Mouse (Mus musculus) forebrain, postnatal 0 days (tissue): Measurements from ENCODE around the gene Pgbd5. TPM values are rescaled to one million over a fixed set of nuclear protein-coding genes. Genes with fewer than 3 reads are reported as not detected.

Experiments
- ATAC-seq: fragments of 200-750 bp; cut with Nextera tagmentation; 2 replicates; pipeline ENCODE4 v1.8.0; 2017; ENCODE audit warnings: mild to moderate bottlenecking, moderate library complexity
- DNase-seq: peaks from one replicate; pipeline ENCODE4 v3.0.0-alpha.2; 2015
- H3K27ac ChIP-seq: fragments of 300-500 bp; sonication (generic); 2 replicates; pipeline ENCODE4 v1.5.1; 2014; ENCODE audit warnings: low read depth, mild to moderate bottlenecking, antibody characterized with exemption, low read length, moderate library complexity, mixed read lengths
- H3K27me3 ChIP-seq: fragments of 300-500 bp; sonication (generic); 2 replicates; pipeline ENCODE4 v1.6.1; 2014; ENCODE audit warnings: mild to moderate bottlenecking, low read length, mixed read lengths; ENCODE audit not compliant: insufficient read depth
- H3K36me3 ChIP-seq: fragments of 300-500 bp; sonication (generic); 2 replicates; pipeline ENCODE4 v1.6.1; 2014; ENCODE audit warnings: mild to moderate bottlenecking, moderate library complexity; ENCODE audit not compliant: insufficient read depth
- H3K4me1 ChIP-seq: fragments of 300-500 bp; sonication (generic); 2 replicates; pipeline ENCODE4 v1.6.1; 2014; ENCODE audit warnings: antibody characterized with exemption; ENCODE audit not compliant: insufficient read depth
- H3K4me2 ChIP-seq: fragments of 300-500 bp; sonication (generic); 2 replicates; pipeline ENCODE4 v1.6.1; 2014; ENCODE audit warnings: low read depth, mild to moderate bottlenecking, moderate library complexity
- H3K4me3 ChIP-seq: fragments of 300-500 bp; sonication (generic); 2 replicates; pipeline ENCODE4 v1.5.1; 2014; ENCODE audit warnings: low read depth, low read length, mixed read lengths
- H3K9ac ChIP-seq: fragments of 300-500 bp; sonication (generic); 2 replicates; pipeline ENCODE4 v1.6.1; 2014; ENCODE audit warnings: mild to moderate bottlenecking
- H3K9me3 ChIP-seq: fragments of 300-500 bp; sonication (generic); 2 replicates; pipeline ENCODE4 v1.6.1; 2016; ENCODE audit warnings: low read length
- CTCF ChIP-seq: sonication (generic); IDR thresholded peaks from 2 replicates; pipeline ENCODE4 v1.5.1; 2016; ENCODE audit warnings: antibody characterized with exemption, control low read depth, low read depth
- WGBS: fragments of 180-500 bp; shearing (Covaris S2); extraction: QIAGEN DNeasy Blood & Tissue Kit; methylation state at CpG from one replicate; pipeline ENCODE4 v1.1.7; 2014; 5-methylcytosine and 5-hydroxymethylcytosine counted together
- polyA plus RNA-seq: library from polyadenylated mRNA; unstranded; fragments of >200 nt; fragmentation: Nextera tagmentation; extraction: Ambion mirVana; gene quantifications from 2 replicates; pipeline ENCODE4 v1.2.1, GENCODE M21; 2015
- total RNA-seq: library from RNA; depleted of rRNA; stranded (reverse); fragments of >200 nt; gene quantifications from 2 replicates; pipeline ENCODE4 v1.2.3, GENCODE M21; 2014

The Pgbd5 gene
- total and polyA plus RNA-seq, 2 experiments from 2014 or later = 17.3 to 62.5 TPM

DNA sequence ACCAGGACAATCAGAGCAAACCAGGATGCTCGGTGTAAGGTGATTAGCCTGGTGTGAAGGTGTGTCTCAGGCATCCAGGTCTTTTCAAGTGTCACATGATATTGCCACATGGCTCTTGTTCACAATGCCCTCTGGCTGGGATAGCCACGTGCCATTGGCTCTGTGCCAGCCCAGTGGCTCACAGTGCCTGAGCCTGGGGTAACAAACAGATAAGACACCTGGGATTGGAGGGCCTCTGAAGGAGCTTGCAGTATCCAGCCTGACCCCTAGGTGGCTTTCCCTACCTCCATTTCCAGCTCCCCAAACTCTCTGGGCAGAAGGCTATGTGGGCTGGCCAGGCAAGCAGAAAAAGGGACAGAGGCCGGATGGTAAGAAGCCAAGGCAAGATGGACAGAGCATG is 35.6 kb downstream of the Pgbd5 start:
- 30% methylated on average over 3 of the region's 3 CpGs for WGBS
- H3K9ac ChIP-seq = no peak overlapping the region
- no peak for DNase-seq
- no peak overlapping the region for H3K4me2 ChIP-seq
- peak; percentile 57 for TF ChIP-seq CTCF
- no peak overlapping the region for H3K27ac ChIP-seq
- H3K27me3 ChIP-seq = no peaks in the 10 kb centered on the region
- no peaks in the 10 kb centered on the region for H3K36me3 ChIP-seq
- no peak overlapping the region for H3K4me3 ChIP-seq
- H3K9me3 ChIP-seq = no peaks in the 10 kb centered on the region
- no peak for ATAC-seq
- H3K4me1 ChIP-seq = peaks cover 2% of the 10 kb centered on the region; the same call in 1 of the 2 replicates

DNA sequence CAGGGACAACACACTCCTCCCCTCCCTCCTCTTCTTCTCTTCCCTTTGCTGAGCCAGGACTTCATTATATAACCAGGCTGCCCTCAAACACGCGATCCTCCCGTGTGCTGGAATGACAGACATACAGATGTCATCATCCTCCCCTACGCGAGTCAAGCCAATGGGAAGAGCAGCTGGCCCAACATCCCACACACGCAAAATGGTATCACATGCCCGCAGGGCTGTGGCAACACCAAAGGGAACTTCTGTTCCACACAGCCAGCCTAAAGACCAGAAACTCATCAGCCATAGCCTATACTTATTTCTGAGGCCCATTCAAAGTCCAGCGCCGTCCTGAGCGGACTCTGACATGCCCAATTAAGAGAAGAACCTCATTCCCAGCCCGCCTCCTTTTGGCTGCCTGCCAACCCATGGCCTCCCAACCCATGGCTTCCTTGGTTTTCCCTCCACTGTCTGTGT is 40.0 kb downstream of the Pgbd5 start:
- WGBS = 62% methylated on average over 11 of the region's 11 CpGs
- DNase-seq (no peak), ATAC-seq (no peak)
- TF ChIP-seq CTCF = no peak
- Histone ChIP-seq H3K4me3 (no peak overlapping the region), H3K27ac (no peak overlapping the region), H3K9ac (no peak overlapping the region), H3K9me3 (no peaks in the 10 kb centered on the region), H3K36me3 (no peaks in the 10 kb centered on the region), H3K4me1 (no peaks in the 10 kb centered on the region), H3K4me2 (no peak overlapping the region), H3K27me3 (no peaks in the 10 kb centered on the region)

DNA sequence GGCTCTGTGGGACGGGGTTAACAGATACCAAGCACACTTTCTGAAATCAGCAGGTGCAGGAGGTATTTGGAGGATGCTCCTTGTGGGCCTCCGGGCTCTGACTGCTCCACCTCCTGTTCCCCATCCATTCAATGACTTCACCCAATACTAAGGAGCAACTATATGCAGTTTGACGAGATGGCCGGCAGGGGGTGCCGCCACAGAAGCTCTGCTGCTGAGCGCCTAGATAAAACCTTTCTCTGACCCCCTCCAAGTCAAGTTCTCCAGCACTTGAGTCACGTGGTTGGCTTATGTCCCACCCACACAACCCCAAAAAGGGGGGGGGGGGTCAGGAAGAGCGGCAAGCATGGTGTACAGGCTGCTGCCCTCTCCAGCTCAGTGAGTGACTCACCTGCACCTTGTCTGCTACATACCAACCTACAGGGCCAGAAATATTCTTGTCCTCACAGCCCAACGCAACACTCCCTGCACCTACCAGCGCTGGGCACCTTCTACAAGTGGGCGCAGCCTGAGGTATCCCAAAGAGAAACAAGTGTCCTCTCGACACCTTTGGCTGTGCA is 40.5 kb downstream of the Pgbd5 start:
- no peaks in the 10 kb centered on the region for H3K9me3 ChIP-seq
- H3K9ac ChIP-seq = no peak overlapping the region
- H3K27ac ChIP-seq = no peak overlapping the region
- DNase-seq (peak; percentile 44), ATAC-seq (peak; percentile 61; the same call in 1 of the 2 replicates)
- H3K4me3 ChIP-seq = no peak overlapping the region
- no peaks in the 10 kb centered on the region for H3K27me3 ChIP-seq
- WGBS = 33% methylated on average over 12 of the region's 12 CpGs
- no peak overlapping the region for H3K4me2 ChIP-seq
- no peaks in the 10 kb centered on the region for H3K4me1 ChIP-seq
- H3K36me3 ChIP-seq = no peaks in the 10 kb centered on the region
- peak; percentile 64 for TF ChIP-seq CTCF

DNA sequence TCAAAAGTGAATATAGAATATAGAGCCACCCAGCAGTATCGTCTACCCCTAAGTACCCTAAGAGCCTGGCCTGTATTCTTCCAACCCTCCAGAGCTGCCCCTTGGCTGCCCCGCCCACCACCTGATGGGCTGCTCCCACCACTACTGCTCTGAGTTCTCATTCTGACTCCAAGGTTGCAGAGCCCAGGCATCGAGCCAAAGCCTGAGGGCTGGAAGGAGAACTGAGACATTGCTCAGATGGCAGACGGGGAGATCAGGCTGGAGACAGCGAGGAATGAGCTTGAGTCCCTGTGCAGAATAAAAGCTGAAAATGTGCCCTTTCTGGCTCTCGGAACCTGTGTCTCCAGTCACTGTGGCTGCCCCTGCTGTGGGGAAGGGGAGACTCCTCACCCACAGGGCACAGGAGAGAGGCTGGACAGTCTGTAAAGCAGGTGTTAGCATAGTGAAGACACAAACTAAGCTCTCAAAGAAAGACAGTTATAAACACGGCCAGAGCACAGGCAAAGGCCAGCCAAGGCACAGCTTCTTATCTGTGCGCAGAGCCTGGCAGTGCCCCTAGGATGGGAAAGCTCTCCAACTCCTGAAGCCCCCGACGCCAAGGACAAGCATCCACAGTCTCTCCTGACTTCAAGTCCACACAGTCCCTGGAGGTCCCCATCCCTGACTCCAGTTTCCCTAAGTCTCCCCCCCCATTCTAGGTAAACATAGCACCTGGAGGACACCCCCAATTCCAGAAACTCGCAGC is 42.0 kb downstream of the Pgbd5 start:
- no peaks in the 10 kb centered on the region for H3K36me3 ChIP-seq
- no peak for DNase-seq
- no peak for ATAC-seq
- H3K9me3 ChIP-seq = no peaks in the 10 kb centered on the region
- no peak overlapping the region for H3K9ac ChIP-seq
- no peak for TF ChIP-seq CTCF
- 0 out of 2 replicates have a peak, but pooled peaks cover 3% of the 10 kb centered on the region for H3K4me1 ChIP-seq
- H3K4me3 ChIP-seq = no peak overlapping the region
- WGBS = 67% methylated on average over 11 of the region's 11 CpGs
- H3K27ac ChIP-seq = no peak overlapping the region
- H3K27me3 ChIP-seq = no peaks in the 10 kb centered on the region
- no peak overlapping the region for H3K4me2 ChIP-seq

DNA sequence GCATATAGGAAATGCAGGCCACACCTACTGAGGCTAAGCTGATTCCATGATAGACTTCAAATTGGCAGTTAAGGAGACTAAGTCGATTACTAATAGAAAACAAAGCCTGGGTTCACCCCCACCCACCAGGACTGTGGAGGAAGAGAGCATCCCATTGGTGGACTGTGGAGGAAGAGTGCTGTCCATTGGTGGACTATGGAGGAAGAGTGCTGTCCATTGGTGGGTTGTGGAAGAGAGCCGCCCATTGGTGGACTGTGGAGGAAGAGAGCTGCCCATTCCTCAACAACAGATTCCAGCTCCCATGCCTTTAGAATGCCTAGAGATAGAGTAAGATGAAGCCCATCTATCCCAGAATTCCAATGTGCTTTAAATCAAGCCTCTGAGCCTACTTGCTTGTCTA is 42.9 kb downstream of the Pgbd5 start:
- H3K9me3 ChIP-seq = no peaks in the 10 kb centered on the region
- no peak for TF ChIP-seq CTCF
- H3K9ac ChIP-seq = no peak overlapping the region
- no peak overlapping the region for H3K4me3 ChIP-seq
- no peaks in the 10 kb centered on the region for H3K36me3 ChIP-seq
- WGBS = 89% methylated on average over 2 of the region's 2 CpGs
- H3K27ac ChIP-seq = no peak overlapping the region
- H3K27me3 ChIP-seq = no peaks in the 10 kb centered on the region
- no peak for DNase-seq
- no peak for ATAC-seq
- 0 out of 2 replicates have a peak, but pooled peaks cover 3% of the 10 kb centered on the region for H3K4me1 ChIP-seq
- no peak overlapping the region for H3K4me2 ChIP-seq

DNA sequence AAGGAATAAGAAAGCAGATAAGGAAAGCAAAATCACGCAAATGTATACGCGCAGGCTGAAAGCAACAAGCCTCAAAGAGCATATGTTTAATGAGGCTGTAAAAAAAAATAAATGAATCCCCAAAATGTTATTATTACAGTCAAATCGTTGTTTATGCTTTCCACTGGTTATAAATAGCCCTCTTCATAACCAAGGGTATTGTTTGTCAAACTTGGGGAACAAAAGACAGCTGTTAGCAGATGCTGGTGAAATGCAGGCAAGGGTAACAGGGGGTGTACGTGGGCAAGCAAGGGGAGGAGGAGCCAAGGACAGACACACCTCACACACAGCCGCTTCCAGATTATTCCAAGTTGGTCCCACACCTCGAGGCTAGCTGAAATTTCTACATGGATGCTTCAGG is 44.1 kb downstream of the Pgbd5 start:
- H3K4me3 ChIP-seq = no peak overlapping the region
- no peak overlapping the region for H3K9ac ChIP-seq
- WGBS = 68% methylated on average over 7 of the region's 7 CpGs
- no peak for ATAC-seq
- no peak for TF ChIP-seq CTCF
- no peaks in the 10 kb centered on the region for H3K36me3 ChIP-seq
- H3K27ac ChIP-seq = no peak overlapping the region
- no peaks in the 10 kb centered on the region for H3K9me3 ChIP-seq
- no peaks in the 10 kb centered on the region for H3K27me3 ChIP-seq
- no peak overlapping the region for H3K4me2 ChIP-seq
- 0 out of 2 replicates have a peak, but pooled peaks cover 7% of the 10 kb centered on the region for H3K4me1 ChIP-seq
- DNase-seq = no peak

DNA sequence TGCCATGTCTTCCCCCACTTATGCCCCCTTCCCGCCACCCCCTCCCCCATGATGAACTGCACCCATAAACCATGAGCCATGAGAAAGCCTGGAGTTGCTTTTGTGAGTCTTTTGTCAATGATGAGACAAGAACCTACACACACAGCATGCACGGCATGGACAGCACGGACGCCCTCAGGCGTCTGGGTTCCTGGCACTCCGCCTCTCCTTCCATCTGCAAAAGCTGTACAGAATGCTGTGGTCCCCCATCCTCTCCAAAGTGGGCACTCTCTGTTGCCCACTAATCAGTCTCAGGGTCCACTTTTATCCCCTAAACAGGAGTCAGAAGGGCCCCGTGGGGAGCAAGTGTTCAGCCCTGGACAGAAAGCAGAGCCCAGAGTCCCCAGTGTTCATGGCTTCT is 44.5 kb downstream of the Pgbd5 start:
- no peaks in the 10 kb centered on the region for H3K27me3 ChIP-seq
- H3K4me1 ChIP-seq = 0 out of 2 replicates have a peak, but pooled peaks cover 7% of the 10 kb centered on the region
- no peak overlapping the region for H3K4me2 ChIP-seq
- H3K9ac ChIP-seq = no peak overlapping the region
- ATAC-seq = no peak
- no peaks in the 10 kb centered on the region for H3K36me3 ChIP-seq
- no peak for TF ChIP-seq CTCF
- no peaks in the 10 kb centered on the region for H3K9me3 ChIP-seq
- no peak overlapping the region for H3K27ac ChIP-seq
- H3K4me3 ChIP-seq = no peak overlapping the region
- WGBS = 76% methylated on average over 7 of the region's 7 CpGs
- DNase-seq = no peak
